Mouse (Mus musculus) kidney, adult 2 months (tissue): Measurements from ENCODE around the gene Ctbp2.

Source experiments
- CTCF ChIP-seq: fragments of 200-500 bp; conservative IDR thresholded peaks from 2 replicates; pipeline ENCODE4 v1.5.1; 2011; ENCODE audit warnings: low read depth, mild to moderate bottlenecking, control low read depth, low read length, moderate library complexity, mixed read lengths; ENCODE audit not compliant: insufficient read depth, insufficient read length
- POLR2A ChIP-seq: fragments of 200-500 bp; IDR thresholded peaks from one replicate; pipeline ENCODE4 v1.6.1; 2011; ENCODE audit warnings: low read depth, low read length, control low read depth

GRCm38 (mm10) chr7:133040688-133041345 lies 83.3 kb downstream of the Ctbp2 start:
- TF ChIP-seq POLR2A = no peak
- no peak; the same call in 1 of the 2 replicates for TF ChIP-seq CTCF
